Mouse (Mus musculus) cerebellum, adult 2 months (tissue): Measurements from ENCODE around the gene Hist3h2ba. TPM values are rescaled to one million over a fixed set of nuclear protein-coding genes. Genes with fewer than 3 reads are reported as not detected.

Experiments
- DNase-seq, 2 experiments: peaks; one replicate each; pipeline ENCODE4 v3.0.0; 2021
- H3K27ac ChIP-seq: fragments of 200-500 bp; 2 replicates; pipeline ENCODE4 v1.5.1; 2012; ENCODE audit warnings: low read length, control low read depth, inconsistent platforms; ENCODE audit not compliant: insufficient read depth
- H3K27me3 ChIP-seq: fragments of 200-500 bp; 2 replicates; pipeline ENCODE4 v1.6.1; 2012; ENCODE audit warnings: inconsistent platforms, mild to moderate bottlenecking, low read length, moderate library complexity; ENCODE audit not compliant: control insufficient read depth, insufficient read depth
- H3K4me1 ChIP-seq: fragments of 200-500 bp; 2 replicates; pipeline ENCODE4 v1.6.1; 2011; ENCODE audit warnings: low read length; ENCODE audit not compliant: control insufficient read depth, insufficient read depth
- H3K4me3 ChIP-seq: fragments of 200-500 bp; replicated peaks from 2 replicates; pipeline ENCODE3; 2011; ENCODE audit warnings: mild to moderate bottlenecking, low read depth, low read length, control low read depth; ENCODE audit not compliant: insufficient read depth
- CTCF ChIP-seq: fragments of 200-500 bp; IDR thresholded peaks from 2 replicates; pipeline ENCODE4 v1.5.1; 2011; ENCODE audit warnings: low read depth, mild to moderate bottlenecking, control low read depth, low read length, moderate library complexity, borderline replicate concordance; ENCODE audit not compliant: insufficient read depth
- POLR2A ChIP-seq: fragments of 200-500 bp; IDR thresholded peaks from 2 replicates; pipeline ENCODE4 v1.6.1; 2011; ENCODE audit warnings: low read length, control low read depth, borderline replicate concordance; ENCODE audit not compliant: insufficient read depth
- WGBS: fragments of 180-500 bp; shearing (Covaris S2); methylation state at CpG from one replicate; pipeline ENCODE4 v1.1.7; 2018; 5-methylcytosine and 5-hydroxymethylcytosine counted together
- polyA plus RNA-seq: library from polyadenylated mRNA; depleted of rRNA; stranded (reverse); fragments of >200 nt; gene quantifications from 2 replicates; pipeline ENCODE4 v1.2.3, GENCODE M21; 2012

Hist3h2ba gene
- polyA plus RNA-seq, 1 experiment = 154 TPM

DNA sequence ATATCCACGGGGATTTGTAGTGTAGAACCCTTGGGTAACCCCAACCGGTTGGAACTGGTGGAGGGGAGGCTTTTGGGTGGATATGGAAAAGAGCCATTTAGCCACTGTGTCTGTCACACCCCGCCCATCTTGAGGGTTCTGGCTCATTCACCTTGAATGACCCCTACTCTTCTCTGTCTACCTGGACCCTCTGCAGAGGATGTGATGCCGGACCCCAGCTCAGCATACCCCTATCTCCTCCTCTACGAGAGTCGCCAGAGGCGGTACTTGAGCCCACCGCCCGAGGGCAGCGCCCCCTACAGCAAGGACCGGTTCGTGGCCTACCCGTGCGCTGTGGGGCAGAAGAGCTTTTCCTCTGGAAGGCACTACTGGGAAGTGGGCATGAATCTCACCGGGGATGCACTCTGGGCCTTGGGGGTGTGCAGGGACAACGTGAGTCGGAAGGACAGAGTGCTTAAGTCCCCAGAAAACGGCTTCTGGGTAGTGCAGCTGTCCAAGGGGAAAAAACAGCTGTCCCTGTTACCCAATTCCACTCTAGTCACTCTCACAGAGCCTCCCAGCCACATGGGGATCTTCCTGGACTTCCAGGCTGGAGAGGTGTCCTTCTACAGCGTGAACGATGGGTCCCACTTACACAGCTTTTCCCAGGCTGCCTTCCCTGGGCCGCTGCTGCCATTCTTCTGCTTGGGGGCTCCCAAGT, 22.3 kb downstream of the Hist3h2ba start:
- Histone ChIP-seq H3K4me3 (no peak overlapping the region), H3K4me1 (no peaks in the 10 kb centered on the region), H3K27ac (no peak overlapping the region), H3K27me3 (no peaks in the 10 kb centered on the region)
- WGBS = 88% methylated on average over 21 of the region's 21 CpGs
- no peak for DNase-seq
- TF ChIP-seq CTCF (no peak), POLR2A (no peak)

GRCm38 (mm10) chr11:58971796-58972195, 23.1 kb downstream of the Hist3h2ba start:
- no peak for TF ChIP-seq CTCF
- TF ChIP-seq POLR2A = no peak

GRCm38 (mm10) chr11:58974414-58974813, 25.7 kb downstream of the Hist3h2ba start:
- no peaks in the 10 kb centered on the region for H3K4me1 ChIP-seq
- H3K27ac ChIP-seq = no peak overlapping the region
- H3K27me3 ChIP-seq = no peaks in the 10 kb centered on the region
- WGBS = 89% methylated on average over 3 of the region's 3 CpGs
- TF ChIP-seq CTCF (no peak), POLR2A (no peak)
- DNase-seq = no peak
- H3K4me3 ChIP-seq = no peak overlapping the region

More at GRCm38 (mm10) chr11:58971796-58972195, 23.1 kb downstream of the Hist3h2ba start:
- H3K4me3 ChIP-seq = no peak overlapping the region
- no peak for DNase-seq
- H3K4me1 ChIP-seq = no peaks in the 10 kb centered on the region
- WGBS = 94% methylated on average over 3 of the region's 3 CpGs
- no peak overlapping the region for H3K27ac ChIP-seq
- H3K27me3 ChIP-seq = no peaks in the 10 kb centered on the region

GRCm38 (mm10) chr11:58977150-58977549, 28.4 kb downstream of the Hist3h2ba start:
- peak overlapping the region; percentile 95 for H3K4me3 ChIP-seq
- WGBS = under 1% methylated on average over 29 of the region's 29 CpGs
- H3K4me1 ChIP-seq = peaks cover 16% of the 10 kb centered on the region
- H3K27ac ChIP-seq = no peak overlapping the region
- TF ChIP-seq CTCF (no peak), POLR2A (no peak)
- no peak for DNase-seq
- no peaks in the 10 kb centered on the region for H3K27me3 ChIP-seq

DNA sequence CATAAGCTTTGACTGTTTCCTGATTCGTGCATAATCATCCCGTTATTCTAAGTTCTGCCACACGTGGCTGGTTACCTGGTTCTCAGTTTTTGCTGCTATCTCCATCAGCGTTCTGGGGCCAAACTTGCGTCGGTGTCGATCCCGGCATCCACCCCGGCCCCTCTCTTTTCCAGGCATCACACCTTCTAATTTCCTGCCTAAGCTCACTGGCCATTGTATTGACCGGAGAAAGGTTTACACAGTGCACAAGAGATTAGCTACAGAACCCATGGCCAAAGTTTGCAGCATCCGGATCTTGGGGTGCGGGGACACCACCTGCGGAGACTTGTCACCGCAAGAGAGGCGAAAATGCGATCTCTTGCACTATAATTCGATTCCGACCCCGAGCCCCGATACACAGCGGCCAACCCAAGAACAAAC, 28.9 kb downstream of the Hist3h2ba start:
- TF ChIP-seq CTCF (no peak), POLR2A (no peak)
- Histone ChIP-seq H3K27me3 (no peaks in the 10 kb centered on the region), H3K4me1 (peaks cover 16% of the 10 kb centered on the region), H3K4me3 (peak overlapping the region; percentile 95), H3K27ac (peak overlapping the region; percentile 40; the same call in 1 of the 2 replicates)
- DNase-seq = no peak
- under 1% methylated on average over 21 of the region's 21 CpGs for WGBS

DNA sequence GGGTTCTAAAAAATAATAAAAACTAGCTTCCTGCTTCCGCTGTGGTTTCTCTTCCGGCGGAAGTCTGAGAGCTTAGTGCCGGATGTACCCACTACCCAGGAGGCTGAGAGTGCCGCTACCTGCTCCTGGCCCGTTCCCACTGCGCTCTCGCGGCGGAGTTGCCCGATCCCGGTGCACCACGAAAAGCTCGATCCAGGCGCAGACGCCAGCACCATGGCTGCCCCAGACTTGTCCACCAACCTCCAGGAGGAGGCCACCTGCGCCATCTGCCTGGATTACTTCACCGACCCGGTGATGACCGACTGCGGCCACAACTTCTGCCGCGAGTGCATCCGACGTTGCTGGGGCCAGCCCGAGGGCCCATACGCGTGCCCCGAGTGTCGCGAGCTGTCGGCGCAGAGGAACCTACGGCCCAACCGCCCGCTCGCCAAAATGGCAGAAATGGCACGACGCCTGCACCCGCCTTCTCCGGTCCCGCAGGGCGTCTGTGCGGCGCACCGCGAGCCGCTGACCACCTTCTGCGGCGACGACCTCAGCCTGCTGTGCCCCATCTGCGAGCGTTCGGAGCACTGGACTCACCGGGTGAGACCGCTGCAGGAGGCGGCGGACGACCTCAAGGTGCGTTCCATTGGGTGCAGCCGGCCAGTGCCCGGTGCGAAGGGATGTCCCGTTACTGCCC, 29.4 kb downstream of the Hist3h2ba start, which contains the start of gene Trim11:
TSS of gene Trim11 (plus strand) at position 67 of the 679 bp plus-strand sequence.
- H3K27me3 ChIP-seq = no peaks in the 10 kb centered on the region
- H3K27ac ChIP-seq = peak within 1 kb of the TSS; percentile 40; the same call in 1 of the 2 replicates
- TF ChIP-seq POLR2A = peak; percentile 80; the same call in 1 of the 2 replicates
- no peak for TF ChIP-seq CTCF
- peaks cover 16% of the 10 kb centered on the region for H3K4me1 ChIP-seq
- peak within 1 kb of the TSS; percentile 95 for H3K4me3 ChIP-seq
- WGBS = under 1% methylated on average over 64 of the region's 64 CpGs
- peak; percentile 70 to 76 for DNase-seq

GRCm38 (mm10) chr11:58978706-58979030, 29.9 kb downstream of the Hist3h2ba start:
- WGBS = 0% methylated on average over 5 of the region's 5 CpGs
- H3K27ac ChIP-seq = no peak overlapping the region
- peak overlapping the region; percentile 95 for H3K4me3 ChIP-seq
- no peak for DNase-seq
- TF ChIP-seq CTCF = no peak
- TF ChIP-seq POLR2A = no peak
- peaks cover 17% of the 10 kb centered on the region for H3K4me1 ChIP-seq
- no peaks in the 10 kb centered on the region for H3K27me3 ChIP-seq

GRCm38 (mm10) chr11:58979183-58979582, 30.5 kb downstream of the Hist3h2ba start:
- WGBS = 57% methylated on average over 3 of the region's 3 CpGs
- H3K27ac ChIP-seq = no peak overlapping the region
- TF ChIP-seq CTCF (no peak), POLR2A (no peak)
- H3K4me3 ChIP-seq = peak overlapping the region; percentile 23
- peaks cover 20% of the 10 kb centered on the region for H3K4me1 ChIP-seq
- H3K27me3 ChIP-seq = no peaks in the 10 kb centered on the region
- no peak for DNase-seq
